9 mouse cellular contexts compared by ENCODE assay signal in the genomic region with DNA sequence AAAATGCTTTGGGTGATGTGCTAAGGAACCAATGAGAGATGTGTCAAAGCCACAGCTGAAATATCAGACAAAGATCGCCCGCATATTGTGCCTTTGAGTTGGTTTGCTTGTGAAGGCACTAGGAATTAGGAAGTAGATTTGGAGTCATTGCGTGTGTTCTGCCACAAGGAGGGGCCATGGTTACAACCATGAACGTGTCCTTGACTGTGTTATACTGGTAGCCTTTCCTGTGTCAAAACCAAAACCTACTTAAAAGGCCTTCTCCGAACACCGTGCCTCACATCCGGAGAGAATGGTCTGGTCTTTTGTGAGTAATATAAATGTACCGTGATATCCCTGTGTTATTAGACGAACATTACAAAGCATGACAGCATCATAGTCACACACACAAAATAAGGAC.
DNase-seq lines count a peak whose midpoint lies in the region; ATAC-seq and TF ChIP-seq lines count a peak whose summit lies in the region.
"Had no signal": no experiment of that assay in that cellular context is flagged by ENCODE, and none has a peak within 500 bp of the region (broad histone marks: within the 10 kb centered on the region; RNA-seq: fewer than 3 reads in every experiment).

No protein-coding gene starts in this region.

- no peak for DNase-seq in liver, embryonic 14.5 days (ENCODE audit: low read depth in 3 of 3, low spot score in 3 of 3)
- no peak for DNase-seq in liver, embryonic 11.5 days (ENCODE audit: low spot score)
- peak; percentile 10 to 12 for DNase-seq in cerebellum, adult 18-20 months
- DNase-seq in kidney, postnatal 36 days: peak; percentile 13 to 43
- DNase-seq in lung, postnatal 10 days: peak; percentile 18
- peak; percentile 49 for DNase-seq in right cerebral cortex, postnatal 4 days
- no peak for DNase-seq in thymus, postnatal 25 days

- H3K4me3 ChIP-seq in liver, embryonic 14.5 days (ENCODE audit: insufficient read depth in 1 of 2, low read depth in 2 of 2, low read length in 2 of 2): no peak overlapping the region
- H3K4me3 ChIP-seq in liver, embryonic 11.5 days (ENCODE audit: low read depth, low read length): no peak overlapping the region
- H3K4me3 ChIP-seq in forebrain, embryonic 16.5 days (replicated peaks; ENCODE audit: low read length): no peak overlapping the region
- H3K4me3 ChIP-seq: stomach, embryonic 15.5 days had no signal

- no peaks in the 10 kb centered on the region for H3K9me3 ChIP-seq in liver, embryonic 14.5 days (ENCODE audit: control insufficient read depth, low read length)
- no peaks in the 10 kb centered on the region for H3K9me3 ChIP-seq in liver, embryonic 11.5 days (ENCODE audit: control insufficient read depth, low read length)
- no peaks in the 10 kb centered on the region for H3K9me3 ChIP-seq in forebrain, embryonic 16.5 days (ENCODE audit: control insufficient read depth, low read length)
- H3K9me3 ChIP-seq: stomach, embryonic 15.5 days had no signal

- H3K27ac ChIP-seq in liver, embryonic 14.5 days: no peak overlapping the region
- no peak overlapping the region for H3K27ac ChIP-seq in liver, embryonic 11.5 days (ENCODE audit: low read depth, low read length)
- H3K27ac ChIP-seq in forebrain, embryonic 16.5 days (ENCODE audit: low read length): no peak overlapping the region
- H3K27ac ChIP-seq: stomach, embryonic 15.5 days had no signal

- H3K4me1 ChIP-seq in liver, embryonic 14.5 days (replicated peaks; ENCODE audit: control insufficient read depth in 2 of 2, insufficient read depth in 2 of 2, low read length in 1 of 2): no peaks in the 10 kb centered on the region
- no peaks in the 10 kb centered on the region for H3K4me1 ChIP-seq in liver, embryonic 11.5 days (replicated peaks; ENCODE audit: control insufficient read depth, insufficient read depth, low read length)
- H3K4me1 ChIP-seq in forebrain, embryonic 16.5 days (replicated peaks; ENCODE audit: control insufficient read depth, insufficient read depth, low read length): peaks cover 14% of the 10 kb centered on the region
- H3K4me1 ChIP-seq: stomach, embryonic 15.5 days had no signal

- 41% methylated on average over 9 of the region's 9 CpGs for WGBS in liver, embryonic 14.5 days (ENCODE audit: insufficient replicate concordance)
- WGBS in liver, embryonic 11.5 days: 67% methylated on average over 9 of the region's 9 CpGs
- WGBS in forebrain, embryonic 16.5 days: 12% methylated on average over 9 of the region's 9 CpGs

- no peaks in the 10 kb centered on the region for H3K27me3 ChIP-seq in liver, embryonic 14.5 days (ENCODE audit: control insufficient read depth, insufficient read depth, low read length)
- H3K27me3 ChIP-seq in liver, embryonic 11.5 days (replicated peaks; ENCODE audit: control insufficient read depth, insufficient read depth, low read length): no peaks in the 10 kb centered on the region
- H3K27me3 ChIP-seq in forebrain, embryonic 16.5 days (replicated peaks; ENCODE audit: control insufficient read depth, insufficient read depth, low read length): no peaks in the 10 kb centered on the region
- H3K27me3 ChIP-seq: stomach, embryonic 15.5 days had no signal

- H3K4me2 ChIP-seq in liver, embryonic 14.5 days (ENCODE audit: low read depth): no peak overlapping the region
- H3K4me2 ChIP-seq in liver, embryonic 11.5 days: no peak overlapping the region
- peak overlapping the region; percentile 42 for H3K4me2 ChIP-seq in forebrain, embryonic 16.5 days (ENCODE audit: low read length)
- H3K4me2 ChIP-seq: stomach, embryonic 15.5 days had no signal

- H3K36me3 ChIP-seq in liver, embryonic 14.5 days (replicated peaks; ENCODE audit: control insufficient read depth, insufficient read depth, low read depth): no peaks in the 10 kb centered on the region
- H3K36me3 ChIP-seq in liver, embryonic 11.5 days (ENCODE audit: control insufficient read depth, insufficient read depth, low read length): no peaks in the 10 kb centered on the region
- H3K36me3 ChIP-seq in forebrain, embryonic 16.5 days (ENCODE audit: control insufficient read depth, insufficient read depth): no peaks in the 10 kb centered on the region
- H3K36me3 ChIP-seq: stomach, embryonic 15.5 days had no signal

- ATAC-seq in liver, embryonic 14.5 days (ENCODE audit: insufficient read depth): no peak
- no peak for ATAC-seq in liver, embryonic 11.5 days (replicated peaks; ENCODE audit: low FRiP score)
- ATAC-seq in forebrain, embryonic 16.5 days: peak; percentile 88

- no peak overlapping the region for H3K9ac ChIP-seq in liver, embryonic 14.5 days (replicated peaks)
- H3K9ac ChIP-seq in liver, embryonic 11.5 days (ENCODE audit: low read depth, low read length): no peak overlapping the region
- no peak overlapping the region for H3K9ac ChIP-seq in forebrain, embryonic 16.5 days (replicated peaks; ENCODE audit: low read depth, low read length)
- H3K9ac ChIP-seq: stomach, embryonic 15.5 days had no signal

- peak; percentile 23; the same call in 1 of the 2 replicates for TF ChIP-seq CTCF in liver, embryonic 14.5 days (IDR thresholded peaks at IDR 0.05; ENCODE audit: low read depth)

- TF ChIP-seq EP300 in liver, embryonic 14.5 days (IDR thresholded peaks at IDR 0.05; ENCODE audit: low read depth): no peak

Comparison
In these comparisons a context has a peak if more than half of its experiments do, and no peak if none do; other contexts are left out.
1. DNase-seq: peak in cerebellum, adult 18-20 months (2 of 2), kidney, postnatal 36 days (2 of 2), lung, postnatal 10 days (single experiment) and right cerebral cortex, postnatal 4 days (single experiment); none in liver, embryonic 14.5 days (0 of 3), liver, embryonic 11.5 days (single experiment) and thymus, postnatal 25 days (single experiment).